Mouse (Mus musculus) intestine, postnatal 0 days (tissue): Measurements from ENCODE around the gene 4930507D05Rik. TPM values are rescaled to one million over a fixed set of nuclear protein-coding genes. Genes with fewer than 3 reads are reported as not detected.
A peak's percentile ranks its signal among the peaks of the same experiment; 100 is the strongest.

Experiments
- ATAC-seq: fragments of 200-750 bp; cut with Nextera tagmentation; 2 replicates; pipeline ENCODE4 v1.8.0; 2017; ENCODE audit warnings: mild to moderate bottlenecking, moderate TSS enrichment, moderate library complexity
- H3K27ac ChIP-seq: fragments of 300-500 bp; sonication (generic); 2 replicates; pipeline ENCODE4 v1.5.1; 2014; ENCODE audit warnings: mild to moderate bottlenecking, low read depth, low read length, moderate library complexity
- H3K27me3 ChIP-seq: fragments of 300-500 bp; sonication (generic); replicated peaks from 2 replicates; pipeline ENCODE4 v1.6.1; 2014; ENCODE audit warnings: low read length, mixed read lengths; ENCODE audit not compliant: control insufficient read depth, insufficient read depth
- H3K36me3 ChIP-seq: fragments of 300-500 bp; sonication (generic); 2 replicates; pipeline ENCODE4 v1.6.1; 2014; ENCODE audit warnings: mild to moderate bottlenecking, moderate library complexity; ENCODE audit not compliant: control insufficient read depth, insufficient read depth
- H3K4me1 ChIP-seq: fragments of 300-500 bp; sonication (generic); replicated peaks from 2 replicates; pipeline ENCODE4 v1.6.1; 2014; ENCODE audit warnings: antibody characterized with exemption, low read length, mixed read lengths; ENCODE audit not compliant: control insufficient read depth, insufficient read depth
- H3K4me2 ChIP-seq: fragments of 300-500 bp; sonication (generic); replicated peaks from 2 replicates; pipeline ENCODE4 v1.6.1; 2014; ENCODE audit warnings: low read depth, mild to moderate bottlenecking, moderate library complexity
- H3K4me3 ChIP-seq: fragments of 300-500 bp; sonication (generic); 2 replicates; pipeline ENCODE4 v1.5.1; 2014; ENCODE audit warnings: low read depth, low read length
- H3K9ac ChIP-seq: fragments of 300-500 bp; sonication (generic); 2 replicates; pipeline ENCODE4 v1.6.1; 2014; ENCODE audit warnings: mild to moderate bottlenecking, low read depth, low read length
- H3K9me3 ChIP-seq: fragments of 300-500 bp; sonication (generic); 2 replicates; pipeline ENCODE4 v1.6.1; 2016; ENCODE audit warnings: mixed run types; ENCODE audit not compliant: control insufficient read depth
- CTCF ChIP-seq: sonication (generic); IDR thresholded peaks from 2 replicates; pipeline ENCODE4 v1.5.1; 2016; ENCODE audit warnings: low read depth, mild to moderate bottlenecking, control low read depth, antibody characterized with exemption, moderate library complexity
- WGBS: fragments of 180-500 bp; shearing (Covaris S2); extraction: QIAGEN DNeasy Blood & Tissue Kit; methylation state at CpG from one replicate; pipeline ENCODE4 v1.1.7; 2014; 5-methylcytosine and 5-hydroxymethylcytosine counted together
- polyA plus RNA-seq: library from polyadenylated mRNA; unstranded; fragments of >200 nt; fragmentation: Nextera tagmentation; extraction: Ambion mirVana; gene quantifications from 2 replicates; pipeline ENCODE4 v1.2.1, GENCODE M21; 2015

Gene 4930507D05Rik
- polyA plus RNA-seq, 1 experiment from 2014 or later: 0.14 TPM

- H3K27ac ChIP-seq: peak overlapping the region; percentile 88
- H3K9me3 ChIP-seq: no peaks in the 10 kb centered on the region
- H3K36me3 ChIP-seq: peaks cover 12% of the 10 kb centered on the region; the same call in 1 of the 2 replicates
- WGBS: 2% methylated on average over 8 of the region's 8 CpGs
- TF ChIP-seq CTCF: no peak
- no peak overlapping the region for H3K4me3 ChIP-seq
- H3K9ac ChIP-seq: 0 out of 2 replicates have a peak overlapping the region, but pooled peaks have one; percentile 37
- peaks cover 3% of the 10 kb centered on the region; the same call in 1 of the 2 replicates for H3K4me1 ChIP-seq
- no peaks in the 10 kb centered on the region for H3K27me3 ChIP-seq
- ATAC-seq: peak; percentile 75
- peak overlapping the region; percentile 47 for H3K4me2 ChIP-seq
Measured at GRCm38 (mm10) chr10:62412906-62413605, 36.2 kb upstream of the 4930507D05Rik start.

- peak overlapping the region; percentile 47 for H3K4me2 ChIP-seq
- no peak for TF ChIP-seq CTCF
- peak; percentile 80 for ATAC-seq
- no peaks in the 10 kb centered on the region for H3K27me3 ChIP-seq
- 17% methylated on average over 4 of the region's 4 CpGs for WGBS
- H3K9me3 ChIP-seq: no peaks in the 10 kb centered on the region
- H3K4me3 ChIP-seq: no peak overlapping the region
- H3K36me3 ChIP-seq: peaks cover 12% of the 10 kb centered on the region; the same call in 1 of the 2 replicates
- peak overlapping the region; percentile 88 for H3K27ac ChIP-seq
- 0 out of 2 replicates have a peak overlapping the region, but pooled peaks have one; percentile 37 for H3K9ac ChIP-seq
- peaks cover 3% of the 10 kb centered on the region; the same call in 1 of the 2 replicates for H3K4me1 ChIP-seq
Measured at GRCm38 (mm10) chr10:62413606-62413982, 35.7 kb upstream of the 4930507D05Rik start.

GRCm38 (mm10) chr10:62418831-62419356, 30.4 kb upstream of the 4930507D05Rik start:
- ATAC-seq: no peak
- Histone ChIP-seq H3K4me3 (no peak overlapping the region), H3K4me1 (peaks cover 4% of the 10 kb centered on the region), H3K9me3 (no peaks in the 10 kb centered on the region), H3K36me3 (no peaks in the 10 kb centered on the region; the same call in 1 of the 2 replicates), H3K27ac (peak overlapping the region; percentile 54; the same call in 1 of the 2 replicates), H3K27me3 (no peaks in the 10 kb centered on the region), H3K4me2 (peak overlapping the region; percentile 56), H3K9ac (no peak overlapping the region)
- 60% methylated on average over 7 of the region's 7 CpGs for WGBS
- no peak for TF ChIP-seq CTCF

- no peak for TF ChIP-seq CTCF
- Histone ChIP-seq H3K9me3 (no peaks in the 10 kb centered on the region), H3K4me1 (peaks cover 5% of the 10 kb centered on the region), H3K4me2 (peak overlapping the region; percentile 56), H3K27ac (peak overlapping the region; percentile 57; the same call in 1 of the 2 replicates), H3K4me3 (no peak overlapping the region), H3K27me3 (no peaks in the 10 kb centered on the region), H3K9ac (no peak overlapping the region), H3K36me3 (no peaks in the 10 kb centered on the region; the same call in 1 of the 2 replicates)
- WGBS: 37% methylated on average over 5 of the region's 5 CpGs
- ATAC-seq: peak; percentile 38
Measured at GRCm38 (mm10) chr10:62419422-62419821, 29.9 kb upstream of the 4930507D05Rik start.

- Histone ChIP-seq H3K4me1 (peaks cover 7% of the 10 kb centered on the region), H3K27ac (peak overlapping the region; percentile 60), H3K4me3 (peak overlapping the region; percentile 29), H3K27me3 (no peaks in the 10 kb centered on the region), H3K9me3 (no peaks in the 10 kb centered on the region), H3K36me3 (no peaks in the 10 kb centered on the region; the same call in 1 of the 2 replicates), H3K4me2 (peak overlapping the region; percentile 56), H3K9ac (no peak overlapping the region)
- no peak for ATAC-seq
- TF ChIP-seq CTCF: no peak
- WGBS: 35% methylated on average over 6 of the region's 6 CpGs
Measured at GRCm38 (mm10) chr10:62420399-62420798, 28.9 kb upstream of the 4930507D05Rik start.

- 68% methylated on average over 3 of the region's 3 CpGs for WGBS
- Histone ChIP-seq H3K9ac (peak overlapping the region; percentile 37; the same call in 1 of the 2 replicates), H3K4me3 (peak overlapping the region; percentile 29), H3K9me3 (no peaks in the 10 kb centered on the region), H3K4me1 (peaks cover 10% of the 10 kb centered on the region), H3K27ac (peak overlapping the region; percentile 60), H3K4me2 (peak overlapping the region; percentile 56), H3K36me3 (no peaks in the 10 kb centered on the region; the same call in 1 of the 2 replicates), H3K27me3 (no peaks in the 10 kb centered on the region)
- TF ChIP-seq CTCF: no peak
- ATAC-seq: no peak
Measured at GRCm38 (mm10) chr10:62421127-62421526, 28.2 kb upstream of the 4930507D05Rik start.
